Comparison of ENCODE assay signal across 12 mouse cellular contexts in genomic region chr4:107688213-107688612, GRCm38 (mm10). TPM values are rescaled to one million over a fixed set of nuclear protein-coding genes. Genes with fewer than 3 reads are reported as not detected.
A peak's percentile ranks its signal among the peaks of the same experiment; 100 is the strongest.
DNase-seq lines count a peak whose midpoint lies in the region; ATAC-seq and TF ChIP-seq lines count a peak whose summit lies in the region.
"Had no signal": no experiment of that assay in that cellular context is flagged by ENCODE, and none has a peak within 500 bp of the region (broad histone marks: within the 10 kb centered on the region; RNA-seq: fewer than 3 reads in every experiment).

No protein-coding gene starts in this region.

- peak overlapping the region; percentile 14; the same call in 1 of the 2 replicates for H3K4me2 ChIP-seq in embryonic facial prominence, embryonic 13.5 days
- peak overlapping the region; percentile 22 for H3K4me2 ChIP-seq in midbrain, embryonic 12.5 days (replicated peaks)
- H3K4me2 ChIP-seq: limb, embryonic 15.5 days had no signal

- H3K27ac ChIP-seq in heart, embryonic 10.5 days: peak overlapping the region; percentile 38
- H3K27ac ChIP-seq in embryonic facial prominence, embryonic 13.5 days: no peak overlapping the region
- no peak overlapping the region for H3K27ac ChIP-seq in midbrain, embryonic 12.5 days (replicated peaks)
- H3K27ac ChIP-seq: limb, embryonic 15.5 days had no signal

- no peaks in the 10 kb centered on the region for H3K36me3 ChIP-seq in heart, embryonic 10.5 days
- H3K36me3 ChIP-seq in C2C12 (ENCODE audit: control insufficient read depth, insufficient read depth): no peaks in the 10 kb centered on the region
- H3K36me3 ChIP-seq in embryonic facial prominence, embryonic 13.5 days: no peaks in the 10 kb centered on the region
- no peaks in the 10 kb centered on the region for H3K36me3 ChIP-seq in midbrain, embryonic 12.5 days
- H3K36me3 ChIP-seq: limb, embryonic 15.5 days had no signal

- no peaks in the 10 kb centered on the region for H3K79me3 ChIP-seq in C2C12 (ENCODE audit: low read depth)

- H3K27me3 ChIP-seq in heart, embryonic 10.5 days (ENCODE audit: insufficient read depth, poor library complexity, severe bottlenecking): peaks cover 12% of the 10 kb centered on the region
- peaks cover 38% of the 10 kb centered on the region for H3K27me3 ChIP-seq in C2C12 (ENCODE audit: control insufficient read depth, insufficient read depth, insufficient read length)
- no peaks in the 10 kb centered on the region; the same call in 1 of the 2 replicates for H3K27me3 ChIP-seq in embryonic facial prominence, embryonic 13.5 days
- peaks cover 30% of the 10 kb centered on the region for H3K27me3 ChIP-seq in midbrain, embryonic 12.5 days
- H3K27me3 ChIP-seq: limb, embryonic 15.5 days had no signal

- peak overlapping the region; percentile 39 for H3K4me3 ChIP-seq in heart, embryonic 10.5 days
- no peak overlapping the region for H3K4me3 ChIP-seq in C2C12 (ENCODE audit: insufficient read depth, poor library complexity, severe bottlenecking)
- no peak overlapping the region for H3K4me3 ChIP-seq in embryonic facial prominence, embryonic 13.5 days
- no peak overlapping the region for H3K4me3 ChIP-seq in midbrain, embryonic 12.5 days
- H3K4me3 ChIP-seq: limb, embryonic 15.5 days had no signal

- no peak overlapping the region for H3K9ac ChIP-seq in embryonic facial prominence, embryonic 13.5 days
- 0 out of 2 replicates have a peak overlapping the region, but pooled peaks have one; percentile 24 for H3K9ac ChIP-seq in midbrain, embryonic 12.5 days (replicated peaks)
- H3K9ac ChIP-seq: limb, embryonic 15.5 days had no signal

- no peak for DNase-seq in heart, embryonic 10.5 days (ENCODE audit: low spot score)
- DNase-seq in heart, adult 8-10 months (ENCODE audit: low spot score): no peak
- no peak for DNase-seq in ovary, postnatal 10 days (ENCODE audit: low spot score)
- no peak for DNase-seq in adrenal gland, postnatal 25 days
- no peak for DNase-seq in ovary, adult 18-20 months (ENCODE audit: low spot score)
- DNase-seq: gastrocnemius, postnatal 25 days; right cerebral cortex, adult 18-20 months had no signal

- H3K79me2 ChIP-seq in C2C12 (ENCODE audit: control insufficient read depth, insufficient read depth): no peaks in the 10 kb centered on the region

- H3K9me3 ChIP-seq in heart, embryonic 10.5 days: no peaks in the 10 kb centered on the region
- H3K9me3 ChIP-seq in embryonic facial prominence, embryonic 13.5 days: no peaks in the 10 kb centered on the region
- H3K9me3 ChIP-seq in midbrain, embryonic 12.5 days: no peaks in the 10 kb centered on the region
- H3K9me3 ChIP-seq: limb, embryonic 15.5 days had no signal

- TF ChIP-seq CTCF in C2C12 (IDR thresholded peaks at IDR 0.05; ENCODE audit: control insufficient read depth, insufficient read depth, insufficient read length): no peak

- WGBS in heart, embryonic 10.5 days: 5% methylated on average over 11 of the region's 11 CpGs
- WGBS in embryonic facial prominence, embryonic 13.5 days: 13% methylated on average over 11 of the region's 11 CpGs
- WGBS in midbrain, embryonic 12.5 days: 3% methylated on average over 11 of the region's 11 CpGs

- peak overlapping the region; percentile 24 for H3ac ChIP-seq in C2C12 (ENCODE audit: control insufficient read depth, insufficient read length, low read depth)

- peaks cover 23% of the 10 kb centered on the region for H3K4me1 ChIP-seq in heart, embryonic 10.5 days
- 0 out of 2 replicates have a peak, but pooled peaks cover 7% of the 10 kb centered on the region for H3K4me1 ChIP-seq in embryonic facial prominence, embryonic 13.5 days
- peaks cover 13% of the 10 kb centered on the region for H3K4me1 ChIP-seq in midbrain, embryonic 12.5 days

- no peak for ATAC-seq in embryonic facial prominence, embryonic 13.5 days (ENCODE audit: insufficient number of reproducible peaks, insufficient read depth, low FRiP score, low TSS enrichment, low read depth)
- no peak for ATAC-seq in midbrain, embryonic 12.5 days (ENCODE audit: low FRiP score, low read depth)
- ATAC-seq: intestine, postnatal 0 days had no signal

TF ChIP-seq in C2C12, 6 proteins besides CTCF, POLR2A, EP300 and RAD21:
- TF ChIP-seq CEBPB (IDR thresholded peaks at IDR 0.05; ENCODE audit: low read depth): no peak
- TF ChIP-seq MYOD1 (IDR thresholded peaks at IDR 0.05; ENCODE audit: control insufficient read depth, insufficient read length, low read depth): no peak
- no peak for TF ChIP-seq MYOG (IDR thresholded peaks at IDR 0.05; ENCODE audit: control insufficient read depth, extremely low read depth, insufficient read length)
- no peak for TF ChIP-seq MAX (IDR thresholded peaks at IDR 0.05)
- TF ChIP-seq USF1 (IDR thresholded peaks at IDR 0.05; ENCODE audit: low read depth): no peak
- no peak for TF ChIP-seq FOSL1 (IDR thresholded peaks at IDR 0.05; ENCODE audit: insufficient read depth, low read length, poor library complexity, severe bottlenecking)
TF ChIP-seq in C2C12: peak in this region for 0.

RNA-seq across cellular contexts. Expression of gene Dmrtb1, which starts 4.2 kb away (rescaled TPM):
- 0.14 and 0.25 TPM in 2 replicates for polyA plus RNA-seq in heart, embryonic 10.5 days (2016; fragmentation: Nextera tagmentation; extraction: Ambion mirVana)
- total RNA-seq in heart, adult 8-10 months (2022): not detected
- polyA plus RNA-seq in C2C12 (2012; fragmentation: generic; extraction: Trizol): 0.05 TPM
- polyA plus RNA-seq in embryonic facial prominence, embryonic 13.5 days (2015; fragmentation: Nextera tagmentation; extraction: Ambion mirVana): 0.37 and 1.0 TPM in 2 replicates
- 41.8 and 49.0 TPM in 2 replicates for polyA plus RNA-seq in midbrain, embryonic 12.5 days (2016; fragmentation: Nextera tagmentation; extraction: Ambion mirVana)
- not detected in 2 replicates for total RNA-seq in adrenal gland, postnatal 25 days (2021)
- total RNA-seq: gastrocnemius, postnatal 25 days had no signal
- polyA plus RNA-seq: intestine, postnatal 0 days had no signal

Comparison
In these comparisons a context has a peak if more than half of its experiments do, and no peak if none do; other contexts are left out.
1. RNA of gene Dmrtb1, which starts 4.2 kb away (polyA plus RNA-seq): 41.8 to 49.0 TPM in midbrain, embryonic 12.5 days; 0.37 to 1.0 TPM in embryonic facial prominence, embryonic 13.5 days, 0.14 to 0.25 TPM in heart, embryonic 10.5 days and 0.05 TPM in C2C12 (single experiment); every median in the first group is over 10 times any median in the second.